Mouse (Mus musculus) cerebellum, postnatal 14 days (tissue): ENCODE measurements around the gene Brap.

ENCODE experiments used
- DNase-seq, 2 experiments: peaks; one replicate each; pipeline ENCODE4 v3.0.0; 2021; ENCODE audit warnings: mixed read lengths in 2 of 2

Brap gene

GRCm38 (mm10) chr5:121670412-121670811, 10.0 kb downstream of the Brap start:
- peak in 1 of 2 experiments; percentile 66 for DNase-seq

DNA sequence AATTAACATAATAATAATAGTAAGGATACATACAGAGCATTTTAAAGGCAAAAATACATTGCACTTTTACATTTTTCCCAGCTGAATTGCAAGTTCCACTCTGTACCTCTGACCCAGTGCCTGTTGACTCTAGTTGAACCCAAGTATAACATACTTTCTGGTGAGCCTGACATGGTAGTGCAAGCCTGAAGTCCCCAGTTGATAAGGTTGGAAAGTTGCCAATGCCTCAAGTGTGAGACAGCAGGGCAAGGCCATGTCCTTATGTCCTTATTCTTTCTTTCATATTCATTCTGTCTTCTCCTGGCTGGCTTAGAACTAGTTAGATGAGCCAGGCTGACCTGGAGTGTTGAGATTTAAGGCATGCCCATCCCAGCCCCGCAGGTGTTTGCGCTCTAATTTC, 21.9 kb downstream of the Brap start:
- no peak for DNase-seq

- no peak for DNase-seq
Observed at GRCm38 (mm10) chr5:121685495-121685894, 25.1 kb downstream of the Brap start.

DNA sequence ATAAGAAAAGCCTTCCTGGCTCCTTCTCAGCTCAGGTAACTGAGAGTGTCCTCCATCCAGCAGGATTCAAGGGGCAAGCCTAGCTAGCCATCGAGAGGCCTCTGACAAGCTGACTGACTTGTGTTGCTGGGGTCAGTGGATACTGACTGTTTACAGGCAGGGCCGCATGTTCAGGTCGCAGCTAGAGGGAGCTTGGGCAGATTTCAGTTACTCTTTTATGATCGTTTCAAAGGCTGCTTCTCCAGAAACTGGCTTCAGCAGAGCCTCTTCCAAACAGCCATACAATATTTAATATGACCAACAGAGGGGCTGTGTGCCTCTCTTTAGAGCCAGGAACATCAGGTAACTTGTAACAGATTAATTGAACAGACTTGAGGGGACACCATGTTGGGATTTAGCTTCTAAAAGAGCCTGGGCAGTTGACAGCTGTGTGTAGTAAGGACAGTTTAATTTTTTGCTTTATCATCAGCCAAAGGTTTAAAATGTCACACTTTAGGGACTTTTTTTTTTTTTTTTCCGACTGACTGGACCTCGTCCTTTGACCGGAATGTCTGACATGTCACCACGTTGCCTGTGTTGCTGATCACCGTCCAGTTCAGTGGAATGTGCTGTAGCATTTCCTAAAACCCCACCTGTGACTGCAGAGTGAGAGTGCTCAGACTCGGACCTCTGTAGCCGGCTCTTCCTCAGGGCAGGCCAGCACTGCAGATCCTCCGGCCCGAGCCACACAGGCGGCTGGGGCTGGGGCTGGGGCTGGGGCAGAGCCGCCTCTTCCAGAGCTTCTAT, 25.9 kb downstream of the Brap start:
- DNase-seq = no peak

DNA sequence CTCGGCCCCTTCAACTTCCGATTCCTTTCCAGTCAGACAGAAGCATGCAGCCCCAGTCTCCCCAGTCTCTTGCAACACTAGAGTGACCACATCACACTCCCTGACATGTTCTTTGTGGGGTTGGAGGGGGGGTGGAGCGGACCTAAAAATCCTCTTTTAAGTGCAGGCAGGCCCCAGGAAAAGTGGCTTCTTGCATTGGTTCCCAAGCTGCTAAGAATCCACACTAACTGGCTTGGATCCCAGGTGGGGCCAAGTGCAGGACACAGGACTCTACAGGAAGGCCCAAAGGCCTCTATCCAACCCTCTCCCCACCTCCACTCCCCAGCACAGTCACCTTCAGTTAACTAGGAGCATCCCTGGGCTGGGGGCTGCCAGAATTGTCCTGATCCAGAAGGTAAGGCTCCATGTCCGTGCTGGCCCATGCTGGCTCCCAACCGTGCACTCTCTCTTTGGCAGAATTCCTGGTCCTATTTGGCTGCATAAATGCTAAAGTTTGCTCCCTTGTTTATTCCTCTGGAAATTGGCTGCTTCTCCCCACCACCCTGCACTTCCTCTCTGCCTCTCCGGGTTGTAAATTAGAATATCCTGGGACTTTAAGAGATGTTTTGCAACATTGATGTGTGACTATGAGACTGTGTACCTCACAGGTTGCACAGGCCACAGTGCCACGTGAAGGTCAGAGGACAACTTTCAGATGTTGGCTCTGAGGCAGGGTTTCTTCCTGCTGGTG, 30.3 kb downstream of the Brap start:
- peak; percentile 58 to 69 for DNase-seq

DNA sequence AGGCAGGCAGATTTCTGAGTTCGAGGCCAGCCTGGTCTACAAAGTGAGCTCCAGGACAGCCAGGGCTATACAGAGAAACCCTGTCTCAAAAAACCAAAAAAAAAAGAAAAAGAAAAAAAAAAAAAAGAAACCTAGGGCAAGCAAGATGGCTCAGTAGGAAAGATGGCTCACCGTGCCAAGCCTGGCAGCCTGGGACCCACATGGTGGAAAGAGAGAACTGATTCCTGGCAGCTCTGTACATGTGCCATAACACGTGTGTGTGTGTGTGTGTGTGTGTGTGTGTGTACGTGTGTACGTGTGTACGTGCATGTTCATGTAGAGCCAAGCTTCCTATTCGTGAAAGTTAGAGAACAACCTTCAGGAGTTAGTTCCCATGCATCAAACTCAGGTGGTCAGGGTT, 31.1 kb downstream of the Brap start:
- DNase-seq = peak; percentile 33 to 65

DNA sequence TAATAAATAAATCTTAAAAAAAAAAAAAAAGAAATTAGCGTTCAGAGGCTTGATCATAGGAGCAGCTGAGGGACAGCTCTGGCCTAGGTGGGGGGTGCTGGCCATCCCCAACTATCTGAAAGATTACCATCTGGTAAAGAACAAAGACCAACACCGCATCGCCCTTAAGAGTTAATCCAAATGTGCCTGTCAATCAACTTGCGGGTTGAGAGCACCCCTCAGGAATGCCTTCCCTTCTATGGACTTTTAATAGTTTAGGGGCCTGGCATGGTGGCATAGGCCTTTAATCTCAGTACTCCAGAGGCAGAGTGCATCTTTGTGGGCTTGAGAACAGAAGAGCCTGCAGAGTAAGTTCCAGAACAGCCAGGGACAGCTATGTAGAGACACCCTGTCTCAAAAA, 32.5 kb downstream of the Brap start:
- no peak for DNase-seq

DNA sequence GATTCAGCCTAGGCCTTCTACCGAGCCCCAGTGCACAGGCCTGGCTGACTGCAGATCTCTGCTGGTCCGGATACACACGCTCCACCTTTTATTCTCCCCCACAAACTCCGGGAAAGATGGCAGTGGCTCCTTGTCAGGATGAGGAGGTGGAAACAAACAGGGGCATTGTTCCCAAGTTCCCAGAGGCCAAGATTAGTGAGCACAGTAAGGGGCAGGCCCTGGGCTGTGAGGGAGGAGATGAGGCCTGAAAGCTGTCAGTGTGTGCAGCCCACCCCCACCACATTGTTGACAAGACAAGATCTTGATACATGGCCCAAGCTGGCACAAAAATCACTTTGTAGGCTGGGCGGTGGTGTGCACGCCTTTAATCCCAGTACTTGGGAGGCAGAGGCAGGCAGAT, 36.4 kb downstream of the Brap start:
- no peak for DNase-seq

DNA sequence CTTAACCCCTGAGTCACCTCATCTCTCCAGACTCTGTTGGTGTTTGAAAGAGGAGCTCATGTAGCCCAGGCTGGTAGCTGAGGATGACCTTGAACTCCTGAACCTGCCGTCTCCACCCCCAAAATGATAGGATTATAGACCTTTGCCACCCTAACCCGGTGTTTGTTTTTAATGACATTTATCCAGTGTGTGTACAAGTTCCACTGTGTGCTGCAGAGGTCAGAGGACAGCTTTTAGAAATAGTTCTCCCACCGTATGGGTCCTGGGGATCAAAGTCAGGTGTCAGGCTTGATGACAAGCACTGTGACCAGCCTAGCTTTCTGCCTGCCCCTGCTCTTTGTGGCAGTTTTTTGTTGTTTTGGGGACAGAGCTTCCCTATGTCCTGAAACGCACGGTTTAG, 39.5 kb downstream of the Brap start:
- DNase-seq = no peak

DNA sequence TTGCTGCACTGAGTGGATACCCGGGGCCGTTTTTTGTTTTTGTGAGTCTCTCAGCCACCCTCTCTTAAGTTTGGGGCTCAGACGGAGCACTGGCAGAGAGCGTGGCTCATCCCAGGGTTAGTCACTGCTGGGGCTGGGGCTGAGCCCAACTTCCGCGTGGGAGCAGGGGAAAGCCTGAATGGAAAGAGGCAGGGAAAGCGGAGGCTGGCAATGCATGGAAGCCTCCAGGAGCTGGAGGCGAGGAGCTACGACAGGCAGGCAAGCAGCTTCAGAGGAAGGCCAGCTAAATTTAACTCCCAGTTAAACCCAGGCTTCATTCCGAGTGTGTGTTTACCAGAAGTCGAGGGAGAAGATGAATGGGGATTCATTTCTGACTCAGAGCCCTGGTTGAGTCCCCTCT, 40.1 kb downstream of the Brap start:
- no peak for DNase-seq

DNA sequence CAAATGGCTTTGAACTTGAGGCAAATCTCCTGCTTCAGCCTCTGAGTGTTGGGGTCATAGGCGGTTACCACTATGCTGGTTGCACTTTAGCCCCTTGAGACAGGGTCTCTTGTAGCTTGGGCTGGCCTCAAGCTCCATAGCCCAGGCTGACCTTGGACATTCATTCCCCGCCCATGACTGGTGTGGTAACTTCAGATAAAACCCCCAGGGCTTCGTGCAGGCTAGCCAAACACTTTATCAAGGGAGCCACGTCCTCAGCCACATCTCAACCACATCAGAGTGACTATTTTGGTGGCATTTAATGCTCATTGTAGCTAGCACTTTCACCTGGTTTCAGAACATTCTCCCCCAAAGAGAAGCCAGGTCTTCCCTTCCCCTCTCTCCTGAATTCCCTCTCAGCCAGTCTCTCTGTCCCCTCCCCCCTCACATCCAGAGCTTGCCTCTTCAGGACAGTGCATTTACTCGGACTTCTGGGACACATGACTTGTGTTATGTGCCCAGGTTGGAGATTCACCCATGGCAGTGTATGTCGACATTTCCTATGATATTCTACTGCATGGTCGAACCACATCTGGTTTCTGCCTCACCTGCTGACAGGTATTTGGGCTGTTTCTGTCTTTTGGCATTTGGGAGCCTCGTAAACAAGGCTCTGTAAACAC, 40.9 kb downstream of the Brap start:
- no peak for DNase-seq

- DNase-seq = no peak
Observed at GRCm38 (mm10) chr5:121703341-121703740, 43.0 kb downstream of the Brap start.

GRCm38 (mm10) chr5:121704512-121705248, 44.3 kb downstream of the Brap start:
- no peak for DNase-seq

GRCm38 (mm10) chr5:121710402-121710801, 50.0 kb downstream of the Brap start:
- no peak for DNase-seq

DNA sequence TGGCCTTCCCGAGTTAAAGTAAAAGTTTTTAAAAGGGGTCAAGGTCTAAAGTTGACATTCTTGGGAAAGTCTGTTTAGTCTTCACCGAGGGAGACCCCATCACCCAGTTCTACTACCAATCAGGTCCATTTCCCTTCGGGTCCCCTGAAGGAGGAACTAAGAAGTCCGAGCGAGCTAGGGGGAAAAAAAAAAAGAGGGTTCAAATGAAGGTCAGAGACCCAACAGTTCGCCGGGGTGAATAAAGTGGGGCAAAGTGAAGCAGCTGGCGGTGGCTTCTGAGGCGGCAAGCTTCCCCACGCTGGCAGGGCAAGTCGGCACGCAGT, 50.4 kb downstream of the Brap start:
- no peak for DNase-seq

DNA sequence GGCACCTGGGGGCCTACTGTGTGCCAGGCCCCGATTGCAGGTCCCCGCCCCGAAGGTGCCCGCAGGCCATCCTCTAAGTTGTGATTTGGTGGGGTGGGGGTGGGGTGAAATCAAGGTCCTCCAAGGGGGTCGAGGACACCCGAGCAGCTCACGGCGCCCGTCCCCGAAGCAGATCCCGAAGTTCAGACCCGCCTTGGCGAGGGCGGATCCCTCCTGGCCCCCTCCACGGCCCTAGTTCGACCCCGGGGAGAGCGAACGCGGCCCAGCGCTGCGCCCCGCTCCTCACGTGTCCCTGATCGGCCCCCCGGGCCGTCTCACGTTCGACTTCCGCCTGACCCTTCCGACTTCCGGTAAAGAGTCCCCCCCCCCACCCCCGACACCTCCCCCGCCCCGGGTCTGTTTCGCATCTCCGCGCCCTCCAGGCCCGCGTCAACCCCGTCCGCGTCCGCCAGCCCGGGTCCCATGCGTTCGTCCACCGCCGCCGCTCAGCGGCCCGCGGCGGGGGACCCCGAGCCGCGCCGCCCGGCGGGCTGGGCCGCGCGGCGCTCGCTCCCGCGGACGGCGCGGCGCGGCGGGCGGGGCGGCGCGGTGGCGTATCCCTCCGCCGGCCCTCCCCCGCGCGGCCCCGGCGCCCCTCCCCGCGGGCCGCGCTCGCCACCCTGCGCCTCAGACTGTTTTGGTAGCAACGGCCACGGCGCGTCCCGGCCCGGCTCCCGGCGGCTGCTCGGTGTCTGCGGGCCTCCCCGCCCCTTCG, 51.0 kb downstream of the Brap start, which contains the start of gene Atxn2:
Gene Atxn2, plus strand, starts transcription at position 164 of the 754 bp plus-strand sequence.
- peak; percentile 89 to 90 for DNase-seq

GRCm38 (mm10) chr5:121711928-121712231, 51.5 kb downstream of the Brap start:
- no peak for DNase-seq

DNA sequence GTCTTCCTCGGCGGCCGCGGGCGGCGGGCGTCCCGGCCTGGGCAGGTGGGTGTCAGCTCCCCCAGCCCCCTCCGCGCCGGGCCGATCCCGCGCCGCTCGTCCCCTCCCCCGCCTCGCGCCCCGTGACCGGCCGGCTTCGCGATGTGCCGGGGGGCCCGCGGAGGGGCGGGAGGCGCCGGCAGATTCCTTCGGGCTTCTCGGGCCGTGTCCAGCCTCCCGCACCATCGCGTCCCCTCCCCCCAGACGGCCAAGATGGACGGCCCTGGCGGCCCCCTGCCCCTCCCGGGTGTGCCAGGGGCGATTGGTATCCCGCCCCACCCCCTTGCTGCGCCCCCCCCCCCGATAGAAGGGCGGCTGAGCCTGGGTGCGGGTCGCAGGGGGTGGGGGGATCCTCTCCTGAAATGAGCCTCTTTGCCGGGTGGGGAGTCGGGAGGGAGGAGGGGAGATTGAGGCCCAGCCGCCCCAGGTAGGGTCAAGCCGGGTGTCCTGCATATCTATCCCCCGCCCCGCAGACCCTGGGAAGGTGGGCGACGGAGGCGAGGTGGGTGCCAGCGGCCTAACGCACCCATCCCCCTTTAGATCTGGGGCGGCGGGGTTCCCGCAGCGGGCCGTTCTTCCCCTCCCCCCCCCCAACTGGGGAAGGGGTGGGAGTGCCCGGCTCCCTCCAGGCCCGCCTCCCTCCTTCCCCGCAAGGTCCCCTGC, 52.0 kb downstream of the Brap start:
- DNase-seq = peak; percentile 66 to 77

- DNase-seq = peak; percentile 52 to 57
Observed at GRCm38 (mm10) chr5:121712934-121713538, 52.7 kb downstream of the Brap start.

DNA sequence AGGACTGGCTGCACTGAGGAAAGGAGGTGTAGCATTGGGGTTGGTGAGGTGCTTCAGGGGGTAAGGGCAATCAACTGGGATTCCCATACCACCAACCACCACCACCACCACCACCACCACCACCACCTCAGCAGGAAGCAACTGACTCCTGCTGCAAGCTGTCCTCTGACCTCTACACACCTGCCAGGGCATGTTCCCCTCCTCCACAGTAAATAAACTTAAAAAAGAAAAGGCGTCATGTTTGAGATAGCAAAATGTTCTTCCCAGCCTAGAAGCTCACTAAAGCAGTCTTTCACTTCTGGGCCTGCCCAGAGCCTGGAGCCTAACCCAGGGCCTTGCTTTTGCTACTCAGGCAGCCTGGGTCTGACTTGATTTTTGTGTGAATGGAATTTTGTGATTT, 54.0 kb downstream of the Brap start:
- no peak for DNase-seq

DNA sequence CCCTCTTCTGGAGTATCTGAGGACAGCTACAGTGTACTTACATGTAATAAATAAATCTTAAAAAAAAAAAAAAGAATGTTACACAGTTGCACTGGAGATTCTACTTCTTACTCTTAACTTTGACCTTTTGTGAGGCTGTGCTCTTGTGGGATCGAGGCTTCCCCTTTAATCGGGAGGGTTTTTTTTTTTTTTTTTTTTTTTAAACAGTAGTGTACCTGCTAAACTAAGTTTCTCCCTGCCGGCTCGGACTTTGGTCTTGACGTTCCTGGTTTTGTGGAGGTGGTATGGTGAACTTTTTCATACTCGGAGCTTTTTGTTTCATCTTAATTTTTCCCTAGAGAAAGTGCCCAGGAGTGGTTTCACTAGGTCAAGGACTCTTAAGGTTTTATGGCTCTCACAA, 54.6 kb downstream of the Brap start:
- no peak for DNase-seq

DNA sequence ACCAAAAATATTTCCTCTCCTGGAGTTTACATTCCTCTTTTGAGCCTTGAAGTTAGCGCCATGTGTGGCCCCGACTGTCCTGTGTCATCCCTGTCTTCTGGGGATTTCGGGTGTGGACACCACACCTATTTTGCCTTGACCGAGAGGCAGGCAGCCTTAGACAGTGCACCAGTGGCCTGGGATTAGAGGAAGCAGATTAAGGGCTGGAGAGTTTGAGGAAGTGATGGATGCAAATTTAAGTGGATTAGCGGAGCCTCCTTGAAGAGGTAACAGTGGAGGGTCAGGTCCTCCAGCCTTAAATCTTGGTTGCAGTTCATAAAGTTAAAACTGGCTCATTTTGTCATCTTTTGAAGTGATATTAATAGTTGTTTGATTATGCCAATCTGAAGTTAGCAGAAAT, 58.1 kb downstream of the Brap start:
- DNase-seq = no peak
